Mouse (Mus musculus) lung, embryonic 16.5 days (tissue): ENCODE measurements around the gene Tap2. TPM values are rescaled to one million over a fixed set of nuclear protein-coding genes. Genes with fewer than 3 reads are reported as not detected.
A peak's percentile ranks its signal among the peaks of the same experiment; 100 is the strongest.

Experiments
- ATAC-seq: fragments of 200-750 bp; cut with Nextera tagmentation; 2 replicates; pipeline ENCODE4 v1.8.0; 2017; ENCODE audit warnings: low read depth, mild to moderate bottlenecking, moderate library complexity
- H3K27ac ChIP-seq: fragments of 300-500 bp; sonication (generic); 2 replicates; pipeline ENCODE4 v1.5.1; 2014; ENCODE audit warnings: mild to moderate bottlenecking, control low read depth, low read length
- H3K27me3 ChIP-seq: fragments of 300-500 bp; sonication (generic); 2 replicates; pipeline ENCODE4 v1.6.1; 2014; ENCODE audit warnings: low read depth, low read length, mixed read lengths; ENCODE audit not compliant: control insufficient read depth, insufficient read depth
- H3K36me3 ChIP-seq: fragments of 300-500 bp; sonication (generic); 2 replicates; pipeline ENCODE4 v1.6.1; 2014; ENCODE audit warnings: low read length; ENCODE audit not compliant: control insufficient read depth, insufficient read depth
- H3K4me1 ChIP-seq: fragments of 300-500 bp; sonication (generic); replicated peaks from 2 replicates; pipeline ENCODE4 v1.6.1; 2014; ENCODE audit warnings: low read length, mixed read lengths; ENCODE audit not compliant: control insufficient read depth, insufficient read depth
- H3K4me2 ChIP-seq: fragments of 300-500 bp; sonication (generic); 2 replicates; pipeline ENCODE4 v1.6.1; 2014; ENCODE audit warnings: low read depth, low read length, control low read depth
- H3K4me3 ChIP-seq: fragments of 300-500 bp; sonication (generic); 2 replicates; pipeline ENCODE4 v1.5.1; 2014; ENCODE audit warnings: mild to moderate bottlenecking, low read length, control low read depth
- H3K9ac ChIP-seq: fragments of 300-500 bp; sonication (generic); 2 replicates; pipeline ENCODE4 v1.6.1; 2014; ENCODE audit warnings: low read length, control low read depth
- H3K9me3 ChIP-seq: fragments of 300-500 bp; sonication (generic); 2 replicates; pipeline ENCODE4 v1.6.1; 2016; ENCODE audit warnings: low read length; ENCODE audit not compliant: control insufficient read depth
- WGBS: fragments of 180-500 bp; shearing (Covaris S2); extraction: QIAGEN DNeasy Blood & Tissue Kit; methylation state at CpG from one replicate; pipeline ENCODE4 v1.1.7; 2014; 5-methylcytosine and 5-hydroxymethylcytosine counted together
- polyA plus RNA-seq: library from polyadenylated mRNA; unstranded; fragments of >200 nt; fragmentation: Nextera tagmentation; extraction: Ambion mirVana; gene quantifications from 2 replicates; pipeline ENCODE4 v1.2.1, GENCODE M21; 2015

The Tap2 gene
- polyA plus RNA-seq, 1 experiment from 2014 or later = 12.2 TPM

- WGBS = 46% methylated on average over 9 of the region's 9 CpGs
- Histone ChIP-seq H3K27ac (no peak overlapping the region), H3K4me1 (no peaks in the 10 kb centered on the region), H3K4me3 (no peak overlapping the region), H3K9me3 (no peaks in the 10 kb centered on the region; the same call in 1 of the 2 replicates), H3K36me3 (no peaks in the 10 kb centered on the region), H3K9ac (no peak overlapping the region), H3K4me2 (no peak overlapping the region), H3K27me3 (no peaks in the 10 kb centered on the region)
- ATAC-seq = peak; percentile 72; the same call in 1 of the 2 replicates
These were observed 31.6 kb downstream of the Tap2 start for GRCm38 (mm10) chr17:34234926-34235325.

DNA sequence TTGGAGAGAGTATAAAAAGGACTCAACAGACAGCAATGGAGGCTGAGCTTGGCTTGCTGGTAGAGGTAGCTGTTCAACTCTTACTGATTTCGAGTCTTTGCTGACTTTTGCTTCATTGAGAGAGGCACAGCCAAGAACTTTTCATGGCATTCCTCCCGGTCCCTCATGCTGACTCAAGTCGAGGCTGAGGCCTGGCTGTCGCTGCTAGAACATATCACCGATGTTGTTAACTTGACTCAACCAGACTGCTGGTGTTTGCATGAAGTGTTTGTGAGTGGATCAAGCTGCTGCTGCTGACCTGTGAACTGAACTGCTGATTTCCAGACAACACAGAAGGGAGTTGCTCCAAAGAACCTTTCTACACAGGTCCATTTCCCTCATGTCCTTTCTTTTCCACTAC lies 33.4 kb downstream of the Tap2 start:
- H3K27me3 ChIP-seq = no peaks in the 10 kb centered on the region
- H3K4me3 ChIP-seq = no peak overlapping the region
- WGBS = 59% methylated on average over 5 of the region's 5 CpGs
- H3K4me2 ChIP-seq = no peak overlapping the region
- no peak overlapping the region for H3K9ac ChIP-seq
- ATAC-seq = peak; percentile 28; the same call in 1 of the 2 replicates
- no peak overlapping the region for H3K27ac ChIP-seq
- H3K36me3 ChIP-seq = no peaks in the 10 kb centered on the region
- H3K9me3 ChIP-seq = no peaks in the 10 kb centered on the region; the same call in 1 of the 2 replicates
- no peaks in the 10 kb centered on the region for H3K4me1 ChIP-seq

- Histone ChIP-seq H3K4me3 (no peak overlapping the region), H3K4me2 (no peak overlapping the region), H3K4me1 (no peaks in the 10 kb centered on the region), H3K27me3 (no peaks in the 10 kb centered on the region), H3K9ac (no peak overlapping the region), H3K27ac (no peak overlapping the region), H3K36me3 (no peaks in the 10 kb centered on the region), H3K9me3 (no peaks in the 10 kb centered on the region; the same call in 1 of the 2 replicates)
- ATAC-seq = no peak
- WGBS = 69% methylated on average over 3 of the region's 3 CpGs
These were observed 34.4 kb downstream of the Tap2 start for GRCm38 (mm10) chr17:34237741-34238140.

GRCm38 (mm10) chr17:34238706-34239105 lies 35.4 kb downstream of the Tap2 start, which contains the start of gene H2-Ob:
Gene H2-Ob, plus strand, starts transcription at chr17:34238903.
- H3K36me3 ChIP-seq = no peaks in the 10 kb centered on the region
- no peak within 1 kb of the TSS for H3K4me2 ChIP-seq
- H3K27me3 ChIP-seq = no peaks in the 10 kb centered on the region
- H3K9me3 ChIP-seq = no peaks in the 10 kb centered on the region
- H3K4me1 ChIP-seq = no peaks in the 10 kb centered on the region
- 60% methylated on average over 3 of the region's 3 CpGs for WGBS
- no peak within 1 kb of the TSS for H3K9ac ChIP-seq
- ATAC-seq = no peak
- H3K4me3 ChIP-seq = no peak within 1 kb of the TSS
- peak within 1 kb of the TSS; percentile 30 for H3K27ac ChIP-seq

DNA sequence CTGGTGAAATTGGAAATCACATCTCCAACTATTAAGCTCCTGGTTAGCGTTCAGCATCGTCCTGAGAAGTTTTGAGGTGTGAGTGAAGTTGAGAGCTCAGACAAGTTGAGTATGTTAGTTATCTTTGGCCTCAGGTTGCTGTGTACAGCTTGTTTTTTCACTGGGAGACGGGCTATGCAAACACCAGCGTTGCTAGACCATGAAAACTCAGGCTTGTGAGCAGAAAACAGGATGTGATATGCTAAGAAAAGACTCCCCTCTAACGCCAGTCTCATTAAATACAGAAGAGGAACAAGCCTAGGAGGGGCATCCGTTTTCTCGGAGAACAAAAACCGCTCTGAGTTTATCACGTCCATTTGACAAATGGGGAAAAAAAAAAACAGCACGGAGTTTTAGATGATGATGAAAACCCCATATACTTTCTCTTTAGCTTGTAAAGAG lies 36.3 kb downstream of the Tap2 start:
- 37% methylated on average over 10 of the region's 10 CpGs for WGBS
- Histone ChIP-seq H3K9me3 (no peaks in the 10 kb centered on the region), H3K27ac (peak overlapping the region; percentile 30), H3K4me1 (no peaks in the 10 kb centered on the region), H3K36me3 (no peaks in the 10 kb centered on the region), H3K4me3 (no peak overlapping the region), H3K4me2 (no peak overlapping the region), H3K27me3 (no peaks in the 10 kb centered on the region), H3K9ac (no peak overlapping the region)
- ATAC-seq = peak; percentile 51; the same call in 1 of the 2 replicates

DNA sequence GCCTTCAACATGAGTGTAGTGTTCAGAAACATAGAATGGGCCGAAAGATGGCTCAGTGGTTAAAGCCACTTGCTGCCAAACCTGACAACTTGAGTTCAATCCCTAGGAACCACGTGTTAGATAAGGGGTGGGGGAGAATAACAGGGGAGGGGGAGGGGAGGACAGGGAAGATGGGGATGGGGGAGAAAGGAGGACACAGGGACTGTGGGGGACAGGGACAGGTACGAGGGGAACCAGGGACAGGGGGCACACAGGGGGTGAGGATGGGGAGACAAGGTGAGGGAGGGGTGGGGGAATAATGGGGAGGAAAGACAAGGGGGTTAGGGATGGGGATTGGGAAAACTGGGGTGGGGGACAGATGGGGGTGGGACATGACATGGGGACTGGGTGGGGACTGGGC lies 37.0 kb downstream of the Tap2 start:
- 59% methylated on average over 3 of the region's 3 CpGs for WGBS
- no peak overlapping the region for H3K4me3 ChIP-seq
- no peaks in the 10 kb centered on the region for H3K4me1 ChIP-seq
- no peaks in the 10 kb centered on the region for H3K36me3 ChIP-seq
- H3K4me2 ChIP-seq = no peak overlapping the region
- H3K9ac ChIP-seq = no peak overlapping the region
- H3K27me3 ChIP-seq = no peaks in the 10 kb centered on the region
- no peaks in the 10 kb centered on the region for H3K9me3 ChIP-seq
- no peak overlapping the region for H3K27ac ChIP-seq
- no peak for ATAC-seq

- no peak overlapping the region for H3K4me3 ChIP-seq
- no peaks in the 10 kb centered on the region for H3K4me1 ChIP-seq
- ATAC-seq = no peak
- H3K4me2 ChIP-seq = no peak overlapping the region
- H3K27ac ChIP-seq = no peak overlapping the region
- H3K27me3 ChIP-seq = no peaks in the 10 kb centered on the region
- no peaks in the 10 kb centered on the region for H3K36me3 ChIP-seq
- no peak overlapping the region for H3K9ac ChIP-seq
- 68% methylated on average over 6 of the region's 6 CpGs for WGBS
- H3K9me3 ChIP-seq = no peaks in the 10 kb centered on the region
These were observed 37.6 kb downstream of the Tap2 start for GRCm38 (mm10) chr17:34240916-34241315.

DNA sequence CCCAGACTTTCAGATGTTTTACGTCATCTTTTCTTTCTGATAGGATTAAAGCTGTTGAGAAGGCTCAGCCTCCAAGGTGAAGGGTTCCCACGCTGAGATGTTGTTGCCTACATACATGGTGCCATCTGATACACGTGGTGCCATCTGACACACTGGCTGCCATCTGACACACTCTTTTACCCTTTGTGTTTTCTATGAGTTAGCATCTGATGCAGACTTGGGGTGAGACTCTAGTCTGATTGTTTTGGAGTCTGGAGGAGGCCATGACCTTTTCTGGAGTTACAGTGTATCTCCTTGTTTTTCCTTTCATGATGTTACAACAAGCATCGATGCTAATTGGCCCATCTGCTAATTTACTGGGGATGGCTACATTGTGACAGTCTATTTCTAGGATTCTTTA lies 41.3 kb downstream of the Tap2 start:
- Histone ChIP-seq H3K9ac (no peak overlapping the region), H3K4me1 (no peaks in the 10 kb centered on the region), H3K27ac (no peak overlapping the region), H3K36me3 (no peaks in the 10 kb centered on the region), H3K27me3 (no peaks in the 10 kb centered on the region), H3K9me3 (no peaks in the 10 kb centered on the region), H3K4me3 (no peak overlapping the region), H3K4me2 (no peak overlapping the region)
- ATAC-seq = no peak
- WGBS = 70% methylated on average over 4 of the region's 4 CpGs

GRCm38 (mm10) chr17:34247047-34247446 lies 43.7 kb downstream of the Tap2 start:
- H3K4me3 ChIP-seq = no peak overlapping the region
- H3K9me3 ChIP-seq = no peaks in the 10 kb centered on the region
- no peak overlapping the region for H3K9ac ChIP-seq
- no peak overlapping the region for H3K4me2 ChIP-seq
- no peaks in the 10 kb centered on the region for H3K4me1 ChIP-seq
- ATAC-seq = no peak
- no peaks in the 10 kb centered on the region for H3K27me3 ChIP-seq
- no peaks in the 10 kb centered on the region for H3K36me3 ChIP-seq
- WGBS = 88% methylated on average over 3 of the region's 3 CpGs
- H3K27ac ChIP-seq = no peak overlapping the region

GRCm38 (mm10) chr17:34248764-34249163 lies 45.4 kb downstream of the Tap2 start:
- Histone ChIP-seq H3K36me3 (no peaks in the 10 kb centered on the region), H3K4me3 (no peak overlapping the region), H3K9me3 (no peaks in the 10 kb centered on the region), H3K4me1 (no peaks in the 10 kb centered on the region), H3K9ac (no peak overlapping the region), H3K27me3 (no peaks in the 10 kb centered on the region), H3K4me2 (no peak overlapping the region), H3K27ac (no peak overlapping the region)
- ATAC-seq = no peak
- 36% methylated on average over 2 of the region's 2 CpGs for WGBS
